Mouse (Mus musculus) limb, embryonic 14.5 days (tissue): ENCODE results near the gene Rimklb. TPM values are rescaled to one million over a fixed set of nuclear protein-coding genes. Genes with fewer than 3 reads are reported as not detected.
A peak's percentile ranks its signal among the peaks of the same experiment; 100 is the strongest.
"Not testable (repeated sequence)": the region's sequence is repeated elsewhere in the genome, so short reads cannot be mapped to it uniquely, and the experiment has no call there.

ENCODE experiments used
- ATAC-seq: fragments of 200-750 bp; cut with Nextera tagmentation; 2 replicates; pipeline ENCODE4 v1.8.0; 2017; ENCODE audit warnings: low read depth, moderate number of reproducible peaks, moderate TSS enrichment; ENCODE audit not compliant: low FRiP score
- DNase-seq: peaks from one replicate; pipeline ENCODE4 v3.0.0-alpha.2; 2015; ENCODE audit warnings: low spot score
- H3K27ac ChIP-seq: fragments of 300-500 bp; sonication (generic); replicated peaks from 2 replicates; pipeline ENCODE4 v1.5.1; 2014; ENCODE audit warnings: low read depth, mild to moderate bottlenecking, low read length, moderate library complexity, mixed read lengths
- H3K27me3 ChIP-seq: fragments of 300-500 bp; sonication (generic); 2 replicates; pipeline ENCODE4 v1.6.1; 2014; ENCODE audit warnings: low read length, mixed read lengths; ENCODE audit not compliant: control insufficient read depth, insufficient read depth
- H3K36me3 ChIP-seq: fragments of 300-500 bp; sonication (generic); 2 replicates; pipeline ENCODE4 v1.6.1; 2014; ENCODE audit warnings: mild to moderate bottlenecking, low read length, moderate library complexity, mixed read lengths; ENCODE audit not compliant: control insufficient read depth, insufficient read depth
- H3K4me1 ChIP-seq: fragments of 300-500 bp; sonication (generic); 2 replicates; pipeline ENCODE4 v1.6.1; 2014; ENCODE audit warnings: antibody characterized with exemption, low read length, mixed read lengths; ENCODE audit not compliant: control insufficient read depth, insufficient read depth
- H3K4me2 ChIP-seq: fragments of 300-500 bp; sonication (generic); replicated peaks from 2 replicates; pipeline ENCODE4 v1.6.1; 2014; ENCODE audit warnings: low read depth, mild to moderate bottlenecking, low read length, moderate library complexity; ENCODE audit not compliant: severe bottlenecking
- H3K4me3 ChIP-seq: fragments of 300-500 bp; sonication (generic); replicated peaks from 2 replicates; pipeline ENCODE4 v1.5.1; 2014; ENCODE audit warnings: low read length
- H3K9ac ChIP-seq: fragments of 300-500 bp; sonication (generic); 2 replicates; pipeline ENCODE4 v1.6.1; 2014; ENCODE audit warnings: mild to moderate bottlenecking, low read depth, low read length, moderate library complexity; ENCODE audit not compliant: severe bottlenecking
- H3K9me3 ChIP-seq: fragments of 300-500 bp; sonication (generic); 2 replicates; pipeline ENCODE4 v1.6.1; 2016; ENCODE audit warnings: low read length; ENCODE audit not compliant: control insufficient read depth
- POLR2A ChIP-seq: fragments of 200-500 bp; IDR thresholded peaks from 2 replicates; pipeline ENCODE4 v1.8.0; 2012; ENCODE audit warnings: inconsistent platforms, mild to moderate bottlenecking, moderate library complexity, borderline replicate concordance; ENCODE audit not compliant: insufficient read depth, insufficient read length; ENCODE audit errors: extremely low read depth
- WGBS: fragments of 180-500 bp; shearing (Covaris S2); extraction: QIAGEN DNeasy Blood & Tissue Kit; methylation state at CpG from one replicate; pipeline ENCODE4 v1.1.7; 2014; 5-methylcytosine and 5-hydroxymethylcytosine counted together
- polyA plus RNA-seq, 2 experiments: library from polyadenylated mRNA; depleted of rRNA in 1 of 2; stranded (reverse) in 1 of 2; unstranded in 1 of 2; fragments of >200 nt; fragmentation: Nextera tagmentation in 1 of 2; extraction: Ambion mirVana in 1 of 2; gene quantifications; 2 replicates each; pipeline versions ENCODE4 v1.2.1 to v1.2.3; 2012 to 2014

Gene Rimklb
- polyA plus RNA-seq, 2 experiments = 18.2 to 43.3 TPM

GRCm38 (mm10) chr6:122486297-122487117 lies 12.1 kb downstream of the Rimklb start:
- WGBS = 1% methylated on average over 60 of the region's 111 CpGs
- no peaks in the 10 kb centered on the region for H3K36me3 ChIP-seq
- H3K27me3 ChIP-seq = no peaks in the 10 kb centered on the region
- DNase-seq = peak; percentile 72
- peaks cover 10% of the 10 kb centered on the region for H3K4me1 ChIP-seq
- no peak for TF ChIP-seq POLR2A
- peak overlapping the region; percentile 74 for H3K27ac ChIP-seq
- H3K9me3 ChIP-seq = no peaks in the 10 kb centered on the region
- peak; percentile 89 for ATAC-seq
- peak overlapping the region; percentile 62 for H3K4me2 ChIP-seq
- peak overlapping the region; percentile 74 for H3K9ac ChIP-seq
- H3K4me3 ChIP-seq = peak overlapping the region; percentile 74

GRCm38 (mm10) chr6:122485401-122486296 lies 12.9 kb downstream of the Rimklb start:
- Histone ChIP-seq H3K4me2 (peak overlapping the region; percentile 62), H3K9me3 (no peaks in the 10 kb centered on the region), H3K27ac (peak overlapping the region; percentile 74), H3K4me3 (peak overlapping the region; percentile 74), H3K4me1 (peaks cover 5% of the 10 kb centered on the region; the same call in 1 of the 2 replicates), H3K36me3 (no peaks in the 10 kb centered on the region), H3K9ac (peak overlapping the region; percentile 74), H3K27me3 (no peaks in the 10 kb centered on the region)
- ATAC-seq = peak; percentile 77
- peak; percentile 12 for DNase-seq
- WGBS = 2% methylated on average over 44 of the region's 91 CpGs
- TF ChIP-seq POLR2A = no peak

GRCm38 (mm10) chr6:122478062-122478461 lies 20.5 kb downstream of the Rimklb start:
- 71% methylated on average over 3 of the region's 3 CpGs for WGBS
- Histone ChIP-seq H3K36me3 (no peaks in the 10 kb centered on the region), H3K27me3 (no peaks in the 10 kb centered on the region), H3K4me3 (no peak overlapping the region), H3K9me3 (no peaks in the 10 kb centered on the region), H3K4me2 (no peak overlapping the region), H3K27ac (no peak overlapping the region), H3K9ac (no peak overlapping the region), H3K4me1 (no peaks in the 10 kb centered on the region)
- no peak for ATAC-seq
- no peak for TF ChIP-seq POLR2A
- no peak for DNase-seq

DNA sequence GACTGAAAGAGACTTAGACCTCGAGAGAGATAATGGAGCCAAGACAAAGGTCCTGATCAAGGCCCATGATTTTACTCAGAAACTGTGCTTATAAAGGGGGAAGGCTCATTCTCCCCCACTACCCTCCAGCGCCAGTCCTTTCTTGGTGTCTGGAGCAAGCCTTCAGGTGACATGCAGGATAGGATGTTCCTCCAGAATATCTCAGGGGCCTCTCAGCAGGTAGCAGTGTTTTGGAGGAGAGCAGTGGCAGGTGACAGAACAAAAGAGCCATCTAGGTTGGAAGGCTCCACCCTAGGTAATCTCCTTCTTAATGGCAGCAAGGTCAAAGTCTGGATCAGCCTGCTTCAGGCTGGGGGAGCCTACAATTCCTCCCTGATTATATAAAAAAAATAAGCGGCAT lies 27.1 kb downstream of the Rimklb start:
- not testable (repeated sequence) for DNase-seq, H3K9me3 ChIP-seq, H3K27ac ChIP-seq, H3K4me1 ChIP-seq, H3K4me2 ChIP-seq, H3K9ac ChIP-seq, H3K4me3 ChIP-seq, H3K27me3 ChIP-seq, ATAC-seq
- 94% methylated on average over 3 of the region's 3 CpGs for WGBS
- H3K36me3 ChIP-seq = peaks cover 12% of the 10 kb centered on the region

DNA sequence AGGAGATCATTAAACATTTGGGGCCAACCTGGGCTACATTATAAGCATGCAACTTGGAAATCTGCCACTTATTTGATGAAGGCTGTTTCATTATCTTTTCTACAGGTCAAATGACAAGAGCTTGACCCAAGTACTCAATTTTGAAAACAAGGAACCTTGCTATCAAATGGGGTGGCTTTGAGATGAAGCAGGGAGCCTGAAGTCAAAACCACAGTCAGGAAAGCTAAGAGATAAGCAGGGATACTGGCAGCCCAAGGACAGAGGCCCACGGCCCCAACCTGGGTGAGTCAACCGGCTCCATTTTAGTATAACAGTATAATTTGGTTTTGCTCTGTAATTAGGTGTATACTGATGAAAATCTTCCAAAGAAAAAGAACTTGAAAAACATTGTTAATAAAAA lies 28.3 kb downstream of the Rimklb start:
- Histone ChIP-seq H3K36me3 (peaks cover 17% of the 10 kb centered on the region), H3K27ac (no peak overlapping the region), H3K4me1 (no peaks in the 10 kb centered on the region), H3K4me2 (no peak overlapping the region), H3K27me3 (no peaks in the 10 kb centered on the region), H3K9ac (no peak overlapping the region), H3K9me3 (no peaks in the 10 kb centered on the region), H3K4me3 (no peak overlapping the region)
- ATAC-seq (no peak), DNase-seq (no peak)
- WGBS = 95% methylated on average over 2 of the region's 2 CpGs
- TF ChIP-seq POLR2A = no peak
